Mouse (Mus musculus) kidney, embryonic 14.5 days (tissue): ENCODE measurements around the gene Smg7. TPM values are rescaled to one million over a fixed set of nuclear protein-coding genes. Genes with fewer than 3 reads are reported as not detected.
A peak's percentile ranks its signal among the peaks of the same experiment; 100 is the strongest.

Experiments used
- ATAC-seq: fragments of 200-750 bp; cut with Nextera tagmentation; 2 replicates; pipeline ENCODE4 v1.8.0; 2017; ENCODE audit warnings: moderate number of reproducible peaks, mild to moderate bottlenecking, moderate TSS enrichment, moderate library complexity; ENCODE audit not compliant: low FRiP score, low TSS enrichment
- H3K27ac ChIP-seq: fragments of 300-500 bp; sonication (generic); 2 replicates; pipeline ENCODE4 v1.5.1; 2014; ENCODE audit warnings: low read depth, mild to moderate bottlenecking, low read length, moderate library complexity, mixed read lengths
- H3K27me3 ChIP-seq: fragments of 300-500 bp; sonication (generic); 2 replicates; pipeline ENCODE4 v1.6.1; 2014; ENCODE audit warnings: mild to moderate bottlenecking, low read length; ENCODE audit not compliant: control insufficient read depth, insufficient read depth
- H3K36me3 ChIP-seq: fragments of 300-500 bp; sonication (generic); 2 replicates; pipeline ENCODE4 v1.6.1; 2014; ENCODE audit warnings: low read length, mixed read lengths; ENCODE audit not compliant: control insufficient read depth, insufficient read depth
- H3K4me1 ChIP-seq: fragments of 300-500 bp; sonication (generic); 2 replicates; pipeline ENCODE4 v1.6.1; 2014; ENCODE audit warnings: low read length, mixed read lengths; ENCODE audit not compliant: control insufficient read depth, insufficient read depth
- H3K4me2 ChIP-seq: fragments of 300-500 bp; sonication (generic); replicated peaks from 2 replicates; pipeline ENCODE4 v1.6.1; 2014; ENCODE audit warnings: low read depth, mild to moderate bottlenecking, low read length
- H3K4me3 ChIP-seq: fragments of 300-500 bp; sonication (generic); 2 replicates; pipeline ENCODE4 v1.5.1; 2014; ENCODE audit warnings: mild to moderate bottlenecking, low read length
- H3K9ac ChIP-seq: fragments of 300-500 bp; sonication (generic); 2 replicates; pipeline ENCODE4 v1.6.1; 2014; ENCODE audit warnings: low read depth, mild to moderate bottlenecking, low read length, moderate library complexity
- H3K9me3 ChIP-seq: fragments of 300-500 bp; sonication (generic); 2 replicates; pipeline ENCODE4 v1.6.1; 2016; ENCODE audit warnings: low read length; ENCODE audit not compliant: control insufficient read depth
- WGBS: fragments of 180-500 bp; shearing (Covaris S2); extraction: QIAGEN DNeasy Blood & Tissue Kit; methylation state at CpG from one replicate; pipeline ENCODE4 v1.1.7; 2014; 5-methylcytosine and 5-hydroxymethylcytosine counted together
- polyA plus RNA-seq: library from polyadenylated mRNA; unstranded; fragments of >200 nt; fragmentation: Nextera tagmentation; extraction: Ambion mirVana; gene quantifications from 2 replicates; pipeline ENCODE4 v1.2.1, GENCODE M21; 2014

Gene Smg7
- polyA plus RNA-seq, 1 experiment from 2014 or later = 43.1 TPM

GRCm38 (mm10) chr1:152804907-152805306, 97.5 kb downstream of the Smg7 start:
- 86% methylated on average over 6 of the region's 6 CpGs for WGBS
- Histone ChIP-seq H3K27ac (no peak overlapping the region), H3K4me1 (peaks cover 15% of the 10 kb centered on the region), H3K27me3 (no peaks in the 10 kb centered on the region), H3K9ac (no peak overlapping the region), H3K9me3 (no peaks in the 10 kb centered on the region), H3K36me3 (no peaks in the 10 kb centered on the region), H3K4me3 (no peak overlapping the region), H3K4me2 (no peak overlapping the region)
- ATAC-seq = no peak

- Histone ChIP-seq H3K27ac (peak overlapping the region; percentile 57; the same call in 1 of the 2 replicates), H3K27me3 (no peaks in the 10 kb centered on the region), H3K4me1 (peaks cover 11% of the 10 kb centered on the region; the same call in 1 of the 2 replicates), H3K9ac (no peak overlapping the region), H3K9me3 (no peaks in the 10 kb centered on the region), H3K36me3 (no peaks in the 10 kb centered on the region), H3K4me3 (no peak overlapping the region), H3K4me2 (no peak overlapping the region)
- 71% methylated on average over 13 of the region's 13 CpGs for WGBS
- no peak for ATAC-seq
Measured at GRCm38 (mm10) chr1:152800633-152801176, 101.7 kb downstream of the Smg7 start.

- peak within 1 kb of the TSS; percentile 57 for H3K27ac ChIP-seq
- H3K9ac ChIP-seq = no peak within 1 kb of the TSS
- no peaks in the 10 kb centered on the region for H3K36me3 ChIP-seq
- H3K4me2 ChIP-seq = no peak within 1 kb of the TSS
- H3K27me3 ChIP-seq = no peaks in the 10 kb centered on the region
- peaks cover 11% of the 10 kb centered on the region; the same call in 1 of the 2 replicates for H3K4me1 ChIP-seq
- peak; percentile 92 for ATAC-seq
- H3K4me3 ChIP-seq = no peak within 1 kb of the TSS
- H3K9me3 ChIP-seq = no peaks in the 10 kb centered on the region
- WGBS = 7% methylated on average over 2 of the region's 2 CpGs
Measured at GRCm38 (mm10) chr1:152799897-152800296, 102.5 kb downstream of the Smg7 start, which contains the start of gene Ncf2. Ncf2 (plus strand) TSS chr1:152800194.

- Histone ChIP-seq H3K9me3 (no peaks in the 10 kb centered on the region), H3K4me1 (peaks cover 11% of the 10 kb centered on the region; the same call in 1 of the 2 replicates), H3K27ac (no peak overlapping the region), H3K9ac (no peak overlapping the region), H3K4me3 (no peak overlapping the region), H3K36me3 (no peaks in the 10 kb centered on the region), H3K27me3 (no peaks in the 10 kb centered on the region), H3K4me2 (no peak overlapping the region)
- 69% methylated on average over 9 of the region's 9 CpGs for WGBS
- no peak for ATAC-seq
Measured at GRCm38 (mm10) chr1:152798125-152798524, 104.3 kb downstream of the Smg7 start.

- Histone ChIP-seq H3K27ac (no peak overlapping the region), H3K4me3 (no peak overlapping the region), H3K9me3 (no peaks in the 10 kb centered on the region), H3K4me2 (no peak overlapping the region), H3K4me1 (peaks cover 11% of the 10 kb centered on the region; the same call in 1 of the 2 replicates), H3K36me3 (no peaks in the 10 kb centered on the region), H3K9ac (no peak overlapping the region), H3K27me3 (no peaks in the 10 kb centered on the region)
- ATAC-seq = no peak
- WGBS = 85% methylated on average over 8 of the region's 8 CpGs
Measured at GRCm38 (mm10) chr1:152796683-152797263, 105.7 kb downstream of the Smg7 start.

- H3K4me1 ChIP-seq = peaks cover 18% of the 10 kb centered on the region; the same call in 1 of the 2 replicates
- WGBS = 71% methylated on average over 8 of the region's 8 CpGs
- no peak for ATAC-seq
- H3K9ac ChIP-seq = no peak overlapping the region
- H3K4me2 ChIP-seq = no peak overlapping the region
- H3K27me3 ChIP-seq = no peaks in the 10 kb centered on the region
- no peaks in the 10 kb centered on the region for H3K9me3 ChIP-seq
- no peak overlapping the region for H3K4me3 ChIP-seq
- H3K36me3 ChIP-seq = no peaks in the 10 kb centered on the region
- H3K27ac ChIP-seq = no peak overlapping the region
Measured at GRCm38 (mm10) chr1:152795688-152796255, 106.7 kb downstream of the Smg7 start.

GRCm38 (mm10) chr1:152793495-152794130, 108.8 kb downstream of the Smg7 start:
- no peaks in the 10 kb centered on the region for H3K9me3 ChIP-seq
- no peak overlapping the region for H3K9ac ChIP-seq
- H3K27me3 ChIP-seq = no peaks in the 10 kb centered on the region
- peaks cover 10% of the 10 kb centered on the region; the same call in 1 of the 2 replicates for H3K4me1 ChIP-seq
- no peak overlapping the region for H3K4me2 ChIP-seq
- WGBS = 54% methylated on average over 6 of the region's 6 CpGs
- no peak overlapping the region for H3K27ac ChIP-seq
- no peak overlapping the region for H3K4me3 ChIP-seq
- H3K36me3 ChIP-seq = no peaks in the 10 kb centered on the region
- no peak for ATAC-seq

- H3K4me3 ChIP-seq = no peak overlapping the region
- H3K36me3 ChIP-seq = no peaks in the 10 kb centered on the region
- no peaks in the 10 kb centered on the region for H3K27me3 ChIP-seq
- H3K4me2 ChIP-seq = no peak overlapping the region
- H3K27ac ChIP-seq = no peak overlapping the region
- 56% methylated on average over 12 of the region's 12 CpGs for WGBS
- no peak overlapping the region for H3K9ac ChIP-seq
- ATAC-seq = no peak
- peaks cover 10% of the 10 kb centered on the region; the same call in 1 of the 2 replicates for H3K4me1 ChIP-seq
- no peaks in the 10 kb centered on the region for H3K9me3 ChIP-seq
Measured at GRCm38 (mm10) chr1:152792736-152793494, 109.5 kb downstream of the Smg7 start.
